Mouse (Mus musculus) liver, embryonic 11.5 days (tissue): Measurements from ENCODE around the gene Irak2. TPM values are rescaled to one million over a fixed set of nuclear protein-coding genes. Genes with fewer than 3 reads are reported as not detected.

Experiments
- ATAC-seq: fragments of 200-750 bp; cut with Nextera tagmentation; replicated peaks from 2 replicates; pipeline ENCODE4 v1.8.0; 2017; ENCODE audit warnings: moderate number of reproducible peaks, mild to moderate bottlenecking, moderate TSS enrichment, moderate library complexity; ENCODE audit not compliant: low FRiP score
- DNase-seq: peaks from one replicate; pipeline ENCODE4 v3.0.0-alpha.2; 2017; ENCODE audit warnings: low spot score
- H3K27ac ChIP-seq: fragments of 300-500 bp; sonication (generic); 2 replicates; pipeline ENCODE4 v1.5.1; 2014; ENCODE audit warnings: mild to moderate bottlenecking, low read depth, low read length, control low read depth
- H3K27me3 ChIP-seq: fragments of 300-500 bp; sonication (generic); replicated peaks from 2 replicates; pipeline ENCODE4 v1.6.1; 2014; ENCODE audit warnings: low read length, mixed read lengths; ENCODE audit not compliant: control insufficient read depth, insufficient read depth
- H3K36me3 ChIP-seq: fragments of 300-500 bp; sonication (generic); 2 replicates; pipeline ENCODE4 v1.6.1; 2014; ENCODE audit warnings: mild to moderate bottlenecking, low read length, moderate library complexity, mixed read lengths; ENCODE audit not compliant: control insufficient read depth, insufficient read depth
- H3K4me1 ChIP-seq: fragments of 300-500 bp; sonication (generic); replicated peaks from 2 replicates; pipeline ENCODE4 v1.6.1; 2014; ENCODE audit warnings: low read length, mixed read lengths; ENCODE audit not compliant: control insufficient read depth, insufficient read depth
- H3K4me2 ChIP-seq: fragments of 300-500 bp; sonication (generic); 2 replicates; pipeline ENCODE4 v1.6.1; 2014; ENCODE audit warnings: mild to moderate bottlenecking, control low read depth, moderate library complexity
- H3K4me3 ChIP-seq: fragments of 300-500 bp; sonication (generic); 2 replicates; pipeline ENCODE4 v1.5.1; 2014; ENCODE audit warnings: low read depth, low read length, control low read depth
- H3K9ac ChIP-seq: fragments of 300-500 bp; sonication (generic); 2 replicates; pipeline ENCODE4 v1.6.1; 2014; ENCODE audit warnings: low read depth, low read length, control low read depth
- H3K9me3 ChIP-seq: fragments of 300-500 bp; sonication (generic); 2 replicates; pipeline ENCODE4 v1.6.1; 2016; ENCODE audit warnings: low read length, inconsistent platforms, mixed read lengths; ENCODE audit not compliant: control insufficient read depth
- WGBS: fragments of 180-500 bp; shearing (Covaris S2); extraction: QIAGEN DNeasy Blood & Tissue Kit; methylation state at CpG from one replicate; pipeline ENCODE4 v1.1.7; 2014; 5-methylcytosine and 5-hydroxymethylcytosine counted together
- polyA plus RNA-seq: library from polyadenylated mRNA; unstranded; fragments of >200 nt; fragmentation: Nextera tagmentation; extraction: Ambion mirVana; gene quantifications from 2 replicates; pipeline ENCODE4 v1.2.1, GENCODE M21; 2014

The Irak2 gene
- polyA plus RNA-seq, 1 experiment from 2014 or later, result 14.8 TPM

DNA sequence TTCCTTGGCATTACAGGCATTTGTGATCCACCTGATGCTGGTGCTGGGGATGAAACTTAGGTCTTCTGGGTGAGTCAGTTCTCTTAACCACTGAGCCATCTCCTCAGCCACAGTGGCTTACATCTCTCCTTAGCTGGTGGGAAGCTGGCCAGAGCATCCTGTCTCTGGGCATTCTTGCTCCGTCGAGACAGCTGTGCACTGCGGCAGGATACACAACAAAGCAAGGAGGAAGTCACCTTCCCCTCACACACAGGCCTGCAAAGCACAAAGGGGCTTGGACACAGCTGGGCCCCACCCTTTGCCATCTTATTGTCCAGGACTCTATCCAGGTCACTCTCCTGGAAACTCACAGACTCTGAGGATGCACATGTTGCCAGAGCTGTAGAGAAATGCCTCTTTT is 20.0 kb downstream of the Irak2 start:
- Histone ChIP-seq H3K4me3 (no peak overlapping the region), H3K36me3 (no peaks in the 10 kb centered on the region), H3K9me3 (peaks cover 3% of the 10 kb centered on the region; the same call in 1 of the 2 replicates), H3K9ac (no peak overlapping the region), H3K27me3 (no peaks in the 10 kb centered on the region), H3K4me2 (no peak overlapping the region), H3K27ac (no peak overlapping the region), H3K4me1 (peaks cover 12% of the 10 kb centered on the region)
- 57% methylated on average over 3 of the region's 3 CpGs for WGBS
- ATAC-seq (no peak), DNase-seq (no peak)

- DNase-seq (no peak), ATAC-seq (no peak)
- H3K4me2 ChIP-seq, result no peak overlapping the region
- no peaks in the 10 kb centered on the region for H3K36me3 ChIP-seq
- H3K4me3 ChIP-seq, result no peak overlapping the region
- peaks cover 12% of the 10 kb centered on the region for H3K4me1 ChIP-seq
- H3K27me3 ChIP-seq, result no peaks in the 10 kb centered on the region
- H3K9me3 ChIP-seq, result peaks cover 3% of the 10 kb centered on the region; the same call in 1 of the 2 replicates
- WGBS, result 72% methylated on average over 8 of the region's 8 CpGs
- H3K27ac ChIP-seq, result no peak overlapping the region
- no peak overlapping the region for H3K9ac ChIP-seq
These were observed 21.6 kb downstream of the Irak2 start for GRCm38 (mm10) chr6:113659648-113660491.

GRCm38 (mm10) chr6:113660492-113661352 is 22.5 kb downstream of the Irak2 start:
- Histone ChIP-seq H3K4me3 (no peak overlapping the region), H3K27ac (0 out of 2 replicates have a peak overlapping the region, but pooled peaks have one; percentile 32), H3K36me3 (no peaks in the 10 kb centered on the region), H3K9me3 (peaks cover 3% of the 10 kb centered on the region; the same call in 1 of the 2 replicates), H3K4me1 (peaks cover 12% of the 10 kb centered on the region), H3K4me2 (no peak overlapping the region), H3K27me3 (no peaks in the 10 kb centered on the region), H3K9ac (no peak overlapping the region)
- ATAC-seq, result 0 out of 2 replicates have a peak, but pooled peaks have one; percentile 48
- no peak for DNase-seq
- 64% methylated on average over 14 of the region's 14 CpGs for WGBS

DNA sequence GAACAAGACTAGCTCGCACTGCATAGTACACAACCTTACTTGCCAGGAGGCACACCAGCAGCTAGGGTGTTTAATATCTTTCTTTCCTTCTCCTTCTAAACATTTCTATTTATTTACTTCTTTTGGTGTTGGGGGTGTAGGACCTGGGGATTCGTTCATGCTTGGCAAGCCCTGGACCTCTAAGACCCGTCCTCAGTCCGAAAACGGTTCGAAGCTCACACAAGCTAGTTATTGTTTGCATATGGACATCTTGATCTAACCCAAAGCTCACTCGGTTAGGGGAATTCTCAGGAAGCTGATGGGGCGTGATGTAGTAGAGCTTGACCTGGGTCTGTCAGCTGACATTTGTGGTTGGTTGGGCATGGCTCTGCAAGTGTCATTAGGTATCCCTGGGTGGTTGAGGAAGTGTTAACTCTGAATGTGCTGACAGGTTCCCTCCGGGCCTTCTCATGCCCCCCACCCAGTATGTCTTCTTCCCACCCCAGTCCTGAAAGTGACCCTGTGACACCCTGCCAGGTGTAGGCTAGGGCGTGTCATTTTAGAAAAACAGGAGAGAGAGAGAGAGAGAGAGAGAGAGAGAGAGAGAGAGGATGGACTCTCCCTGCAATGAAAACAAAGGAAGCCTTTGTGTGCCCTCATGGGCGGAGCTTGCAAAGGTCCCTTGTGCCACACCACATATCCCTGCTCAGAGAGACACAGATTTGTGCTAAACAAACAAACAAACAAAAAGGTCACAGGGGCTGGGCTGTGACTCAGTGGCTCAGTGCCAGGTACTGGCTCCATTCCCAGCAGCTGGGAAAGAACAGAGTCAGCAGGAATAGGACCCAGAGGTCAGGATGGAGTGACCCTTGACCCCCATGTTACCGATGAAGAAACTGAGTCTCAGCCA is 23.3 kb downstream of the Irak2 start:
- H3K4me3 ChIP-seq, result no peak overlapping the region
- DNase-seq (no peak), ATAC-seq (no peak)
- peaks cover 12% of the 10 kb centered on the region for H3K4me1 ChIP-seq
- no peak overlapping the region for H3K4me2 ChIP-seq
- 55% methylated on average over 12 of the region's 12 CpGs for WGBS
- H3K36me3 ChIP-seq, result no peaks in the 10 kb centered on the region
- H3K27ac ChIP-seq, result no peak overlapping the region
- peaks cover 3% of the 10 kb centered on the region; the same call in 1 of the 2 replicates for H3K9me3 ChIP-seq
- H3K9ac ChIP-seq, result no peak overlapping the region
- H3K27me3 ChIP-seq, result no peaks in the 10 kb centered on the region

- WGBS, result 92% methylated on average over 8 of the region's 8 CpGs
- H3K4me1 ChIP-seq, result peaks cover 12% of the 10 kb centered on the region
These were observed 24.9 kb downstream of the Irak2 start for GRCm38 (mm10) chr6:113662964-113663700.

DNA sequence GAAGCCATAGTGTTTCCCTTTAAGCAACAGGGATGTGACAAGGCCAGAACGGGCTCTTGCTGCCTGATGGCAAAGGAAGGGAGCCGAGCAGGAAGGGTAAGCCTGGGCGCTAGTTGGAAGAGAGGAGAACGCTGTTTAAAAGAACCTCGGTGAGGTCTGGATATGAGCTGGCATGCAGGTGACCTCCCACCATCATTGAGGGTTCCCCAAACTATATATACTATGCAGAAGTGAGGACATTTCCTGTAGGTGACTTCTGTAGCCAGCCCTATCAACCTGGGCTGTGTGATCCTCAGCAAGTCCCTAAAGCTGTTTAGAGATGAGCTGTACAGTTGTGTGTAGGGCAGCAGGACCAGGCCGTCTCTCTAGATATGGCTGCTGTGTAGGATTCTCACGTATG is 26.0 kb downstream of the Irak2 start:
- no peak overlapping the region for H3K4me3 ChIP-seq
- no peaks in the 10 kb centered on the region for H3K36me3 ChIP-seq
- H3K9ac ChIP-seq, result no peak overlapping the region
- no peak for DNase-seq
- ATAC-seq, result no peak
- H3K4me2 ChIP-seq, result no peak overlapping the region
- H3K27ac ChIP-seq, result no peak overlapping the region
- H3K9me3 ChIP-seq, result peaks cover 3% of the 10 kb centered on the region; the same call in 1 of the 2 replicates
- H3K27me3 ChIP-seq, result no peaks in the 10 kb centered on the region
- 76% methylated on average over 7 of the region's 7 CpGs for WGBS
- H3K4me1 ChIP-seq, result peaks cover 20% of the 10 kb centered on the region

More at GRCm38 (mm10) chr6:113662964-113663700, 24.9 kb downstream of the Irak2 start:
- peaks cover 3% of the 10 kb centered on the region; the same call in 1 of the 2 replicates for H3K9me3 ChIP-seq
- no peaks in the 10 kb centered on the region for H3K27me3 ChIP-seq
- DNase-seq (no peak), ATAC-seq (no peak)
- H3K9ac ChIP-seq, result no peak overlapping the region
- H3K27ac ChIP-seq, result no peak overlapping the region
- H3K36me3 ChIP-seq, result no peaks in the 10 kb centered on the region
- no peak overlapping the region for H3K4me2 ChIP-seq
- H3K4me3 ChIP-seq, result no peak overlapping the region

- H3K9ac ChIP-seq, result no peak overlapping the region
- no peak for ATAC-seq
- no peak for DNase-seq
- no peak overlapping the region for H3K27ac ChIP-seq
- peaks cover 3% of the 10 kb centered on the region; the same call in 1 of the 2 replicates for H3K9me3 ChIP-seq
- H3K4me3 ChIP-seq, result no peak overlapping the region
- H3K4me2 ChIP-seq, result no peak overlapping the region
- no peaks in the 10 kb centered on the region for H3K27me3 ChIP-seq
- H3K36me3 ChIP-seq, result no peaks in the 10 kb centered on the region
- WGBS, result 67% methylated on average over 8 of the region's 8 CpGs
- H3K4me1 ChIP-seq, result peaks cover 14% of the 10 kb centered on the region; the same call in 1 of the 2 replicates
These were observed 29.4 kb downstream of the Irak2 start for GRCm38 (mm10) chr6:113667611-113668122.
